Mouse (Mus musculus) spleen, adult 2 months (tissue): ENCODE data around the gene Slc36a2.

Experiments
- CTCF ChIP-seq: fragments of 200-500 bp; IDR thresholded peaks from 2 replicates; pipeline ENCODE4 v1.5.1; 2011; ENCODE audit warnings: mild to moderate bottlenecking, inconsistent platforms; ENCODE audit not compliant: insufficient read depth, insufficient read length, insufficient replicate concordance; ENCODE audit errors: extremely low read depth
- POLR2A ChIP-seq: fragments of 200-500 bp; IDR thresholded peaks from 2 replicates; pipeline ENCODE4 v1.6.1; 2011; ENCODE audit warnings: low read depth, low read length, inconsistent platforms

- TF ChIP-seq CTCF (no peak), POLR2A (no peak)
Measured at GRCm38 (mm10) chr11:55116004-55116403, 68.9 kb downstream of the Slc36a2 start.
